Mouse (Mus musculus): ENCODE data around the gene Phactr3.

Gene Phactr3

DNA sequence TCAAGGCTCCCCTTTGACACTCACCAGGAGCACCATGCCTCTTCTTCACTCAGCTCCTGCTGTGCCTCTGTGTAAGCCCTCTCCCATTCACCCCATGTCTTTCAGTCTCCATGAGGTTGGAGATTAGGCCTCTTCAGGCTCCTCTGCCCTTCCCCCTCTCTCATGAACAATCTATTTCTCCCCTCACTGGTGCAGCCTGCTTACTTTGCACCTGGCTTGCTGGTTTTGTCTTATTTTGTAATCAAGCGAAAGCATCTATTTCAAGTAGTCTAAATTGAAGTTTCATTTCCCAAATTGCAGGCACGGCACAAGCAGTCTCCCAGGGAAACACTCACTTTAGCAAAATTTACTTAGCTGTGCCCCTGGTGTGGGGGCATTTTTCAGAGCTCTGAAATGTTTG is 70.2 kb downstream of the Phactr3 start:
- DNase-seq (ENCODE audit: low read depth in 2 of 2, low spot score in 2 of 2): no peak

- no peak for DNase-seq (ENCODE audit: low read depth in 2 of 2, low spot score in 2 of 2)
Measured at GRCm38 (mm10) chr2:178192881-178193280, 74.1 kb downstream of the Phactr3 start.

- DNase-seq (ENCODE audit: low read depth in 2 of 2, low spot score in 2 of 2): no peak
Measured at GRCm38 (mm10) chr2:178193445-178193844, 74.7 kb downstream of the Phactr3 start.

DNA sequence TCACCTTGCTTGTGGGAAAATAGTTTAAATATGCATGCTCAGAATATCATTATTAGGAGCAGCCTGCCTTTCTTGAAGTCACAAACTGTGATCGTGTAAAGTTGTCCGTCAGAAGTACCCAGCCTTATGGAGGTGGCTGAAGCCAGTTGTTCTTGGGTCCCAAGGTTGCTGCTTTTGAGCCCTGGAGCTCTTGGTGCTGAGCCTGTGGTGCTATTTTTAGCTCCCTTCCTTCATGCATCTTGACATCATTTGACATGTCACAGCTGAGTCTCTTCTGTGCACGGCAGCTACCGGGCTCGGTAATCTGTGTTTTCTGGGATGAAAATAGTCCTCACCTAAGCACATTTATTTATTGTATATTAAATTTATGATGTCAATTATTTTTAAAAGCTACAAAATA is 76.1 kb downstream of the Phactr3 start:
- DNase-seq (ENCODE audit: low read depth in 2 of 2, low spot score in 2 of 2): no peak

GRCm38 (mm10) chr2:178196038-178196437 is 77.3 kb downstream of the Phactr3 start:
- DNase-seq (ENCODE audit: low read depth in 2 of 2, low spot score in 2 of 2): no peak

DNA sequence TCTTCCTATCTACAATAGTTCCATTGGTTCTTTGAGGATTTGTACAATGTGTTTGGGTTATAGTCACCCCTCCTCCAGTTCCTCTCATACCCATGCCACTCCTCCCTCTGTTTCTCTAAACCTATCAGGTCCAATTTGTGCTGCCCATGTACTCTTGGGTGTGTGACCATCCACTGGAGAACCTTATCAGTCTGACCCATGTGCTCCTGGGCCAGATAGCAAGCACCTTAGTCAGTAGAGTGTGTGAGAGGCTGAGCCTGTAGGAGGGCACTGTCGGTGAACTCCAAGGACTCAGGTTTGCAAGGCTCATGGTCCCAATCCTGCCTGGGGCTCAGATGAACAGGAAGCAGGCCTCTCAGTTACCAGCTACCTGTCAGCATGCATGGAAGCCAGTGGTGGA is 78.8 kb downstream of the Phactr3 start:
- DNase-seq (ENCODE audit: low read depth in 2 of 2, low spot score in 2 of 2): no peak

- DNase-seq (ENCODE audit: low read depth in 2 of 2, low spot score in 2 of 2): no peak
Measured at GRCm38 (mm10) chr2:178204455-178204854, 85.7 kb downstream of the Phactr3 start.

DNA sequence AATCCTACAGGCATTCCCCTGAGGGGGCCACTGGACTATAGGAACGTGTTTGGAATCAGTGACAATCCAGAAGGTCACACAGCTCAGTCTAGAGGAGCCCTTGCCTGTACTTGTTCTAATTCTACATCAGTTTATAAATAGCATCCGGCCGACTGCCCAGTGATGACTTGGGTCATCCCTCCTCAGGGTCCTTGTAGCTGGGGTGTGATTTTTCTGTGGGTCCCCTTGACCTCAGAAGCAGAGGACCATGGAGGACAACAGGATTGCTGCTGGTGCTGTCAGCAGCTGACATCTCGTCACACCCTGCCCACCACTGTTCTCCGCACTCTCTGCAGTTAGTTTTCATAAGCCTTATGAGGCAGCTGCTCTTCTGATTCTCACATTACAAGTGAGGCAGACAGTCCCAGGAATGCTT is 89.4 kb downstream of the Phactr3 start:
- no peak for DNase-seq (ENCODE audit: low read depth in 2 of 2, low spot score in 2 of 2)

DNA sequence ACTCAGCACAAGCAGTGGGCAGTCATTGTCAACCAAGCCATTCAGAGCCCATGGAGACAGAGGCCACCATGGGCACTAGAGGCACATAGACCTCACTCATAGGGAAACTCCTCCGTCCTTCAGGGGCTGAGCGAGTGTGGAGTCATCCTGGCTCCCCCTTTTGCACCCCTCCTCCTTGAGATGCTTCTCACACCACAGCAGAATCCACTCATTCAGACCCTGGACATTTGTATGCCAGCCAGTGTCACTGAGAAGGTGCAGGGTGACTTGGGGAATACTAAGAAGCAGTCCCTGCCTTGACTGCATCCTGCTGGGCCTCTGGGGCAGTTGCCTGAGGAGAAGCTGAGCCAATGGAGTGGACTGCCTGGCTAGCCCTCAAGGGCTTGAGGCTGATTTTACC is 95.1 kb downstream of the Phactr3 start:
- no peak for DNase-seq (ENCODE audit: low read depth in 2 of 2, low spot score in 2 of 2)

DNA sequence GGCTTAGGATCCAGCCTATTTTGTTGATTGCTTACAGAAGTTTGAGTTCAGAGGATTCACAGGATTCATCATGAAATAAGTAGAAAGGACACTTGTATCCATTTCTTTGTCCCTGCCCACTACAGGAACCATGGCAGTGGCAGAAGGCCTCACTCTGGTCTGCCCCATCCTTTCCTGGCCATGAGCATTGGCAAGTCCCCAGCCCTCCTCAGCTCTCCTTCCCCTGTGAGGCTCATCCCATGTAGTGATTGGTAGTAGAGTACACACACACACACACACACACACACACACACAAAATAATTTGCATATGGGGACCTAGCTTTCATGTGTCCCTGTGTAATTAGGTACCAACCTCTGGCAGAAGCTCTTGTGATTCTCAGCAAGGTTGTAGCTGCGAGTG is 95.8 kb downstream of the Phactr3 start:
- DNase-seq (ENCODE audit: low read depth in 2 of 2, low spot score in 2 of 2): no peak

DNA sequence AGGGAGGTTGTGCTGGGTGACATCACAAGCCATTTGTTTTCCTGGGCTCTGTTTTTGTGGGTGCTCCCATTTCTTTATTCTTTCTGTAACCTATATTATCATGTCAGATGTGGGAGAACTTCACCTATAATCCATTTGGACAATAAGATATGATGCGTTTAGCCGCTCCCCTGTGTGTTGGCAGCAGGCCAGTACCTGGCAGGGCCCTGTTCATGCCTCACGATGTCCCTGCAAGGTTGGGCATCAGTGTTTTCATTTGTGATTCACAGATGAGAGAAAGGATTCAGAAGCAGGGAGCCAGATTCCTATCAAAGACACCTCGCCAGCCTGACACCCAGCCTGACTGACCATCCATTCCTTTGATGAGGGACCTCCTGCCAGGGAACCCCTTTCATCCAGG is 99.7 kb downstream of the Phactr3 start:
- no peak for DNase-seq (ENCODE audit: low read depth in 2 of 2, low spot score in 2 of 2)

DNA sequence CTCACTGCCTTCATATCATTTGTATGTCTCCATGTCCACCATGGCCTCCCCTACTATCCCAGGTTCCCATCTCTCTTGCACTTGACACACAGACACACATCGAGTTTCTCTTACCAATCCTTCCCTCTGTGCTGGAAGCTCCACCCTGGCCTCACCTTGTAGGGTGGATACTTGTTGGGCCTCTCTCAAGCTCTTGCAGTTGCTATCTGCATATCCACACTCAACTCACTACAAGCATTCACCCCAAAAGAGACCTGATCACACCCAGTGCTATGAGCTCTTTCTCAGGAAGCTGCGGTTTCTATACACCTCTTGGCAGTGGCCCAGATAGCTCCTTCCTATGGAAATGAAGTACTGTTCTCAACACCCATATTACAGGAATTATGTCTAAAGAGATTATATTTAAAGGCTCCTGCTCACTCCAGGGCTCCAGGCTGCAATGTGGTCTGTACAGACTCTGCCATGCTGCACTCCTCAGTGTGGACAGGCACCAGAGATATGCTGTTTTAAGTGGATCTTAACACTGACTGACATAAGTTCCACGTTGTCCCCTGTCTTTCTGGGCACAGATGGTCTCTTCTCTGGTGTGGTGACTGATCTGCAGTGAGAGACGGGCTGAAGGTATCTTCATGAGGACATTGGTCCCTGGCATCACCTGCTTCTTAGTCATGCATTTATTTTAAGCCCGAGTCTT is 100.8 kb downstream of the Phactr3 start:
- no peak for DNase-seq (ENCODE audit: low read depth in 2 of 2, low spot score in 2 of 2)

GRCm38 (mm10) chr2:178220148-178220717 is 101.5 kb downstream of the Phactr3 start:
- DNase-seq (ENCODE audit: low read depth in 2 of 2, low spot score in 2 of 2): no peak

DNA sequence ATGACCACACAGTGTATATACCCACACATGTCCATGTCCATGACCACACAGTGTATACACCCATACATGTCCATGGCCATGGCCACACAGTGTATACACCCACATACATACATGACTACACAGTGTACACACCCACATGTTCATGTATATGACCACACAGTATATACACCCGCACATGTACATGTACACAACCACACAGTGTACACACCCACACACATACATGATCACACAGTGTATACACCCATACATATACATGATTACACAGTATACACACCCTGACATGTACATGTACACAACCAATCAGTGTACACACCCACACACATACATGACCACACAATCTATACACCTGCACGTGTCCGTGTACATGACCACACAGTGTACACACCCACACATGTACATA is 102.2 kb downstream of the Phactr3 start:
- no peak for DNase-seq (ENCODE audit: low read depth in 2 of 2, low spot score in 2 of 2)

- DNase-seq (ENCODE audit: low read depth in 2 of 2, low spot score in 2 of 2): no peak
Measured at GRCm38 (mm10) chr2:178229231-178229630, 110.5 kb downstream of the Phactr3 start.

DNA sequence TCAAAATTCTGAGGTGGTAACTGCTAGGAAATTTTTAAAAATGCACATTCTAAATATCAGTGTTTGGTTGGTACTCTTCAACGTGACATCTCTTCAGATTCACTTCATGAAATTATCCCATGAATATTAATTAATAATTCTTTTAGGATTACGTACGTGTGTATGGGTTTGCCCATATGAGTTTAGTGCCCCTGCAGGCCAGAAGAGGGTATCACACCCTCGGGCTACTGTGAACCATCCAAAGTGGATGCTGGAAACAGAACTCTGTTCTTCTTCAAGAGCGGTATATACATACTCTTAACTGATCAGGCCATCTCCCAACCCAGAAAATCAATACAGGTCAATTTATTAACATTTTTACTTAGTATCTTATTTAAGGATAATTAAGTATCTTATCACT is 114.7 kb downstream of the Phactr3 start:
- no peak for DNase-seq (ENCODE audit: low read depth in 2 of 2, low spot score in 2 of 2)

GRCm38 (mm10) chr2:178237056-178237455 is 118.3 kb downstream of the Phactr3 start:
- DNase-seq (ENCODE audit: low read depth in 2 of 2, low spot score in 2 of 2): no peak

- DNase-seq (ENCODE audit: low read depth in 2 of 2, low spot score in 2 of 2): no peak
Measured at GRCm38 (mm10) chr2:178238503-178238902, 119.7 kb downstream of the Phactr3 start.

GRCm38 (mm10) chr2:178240886-178241285 is 122.1 kb downstream of the Phactr3 start:
- DNase-seq (ENCODE audit: low read depth in 2 of 2, low spot score in 2 of 2): no peak

DNA sequence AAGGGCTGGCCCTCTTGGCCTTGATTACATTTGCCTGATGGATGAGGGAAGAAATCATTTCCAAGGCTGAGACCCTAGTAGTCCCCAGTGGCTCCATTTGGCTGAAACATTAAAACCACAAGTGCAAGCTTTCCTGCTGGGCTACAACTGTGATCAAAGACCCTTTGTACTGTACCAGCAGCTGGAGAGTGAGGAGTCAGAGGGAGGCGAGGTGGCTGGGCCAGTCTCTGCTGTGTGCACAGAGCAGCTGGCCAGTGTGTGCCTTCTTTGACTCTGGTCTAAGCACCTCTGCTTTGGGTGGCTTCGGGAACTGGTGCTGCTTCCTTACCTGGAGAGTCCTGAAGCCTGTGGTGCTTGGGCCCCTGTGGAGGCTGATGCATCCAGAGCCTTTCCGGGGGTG is 122.6 kb downstream of the Phactr3 start:
- no peak for DNase-seq (ENCODE audit: low read depth in 2 of 2, low spot score in 2 of 2)

DNA sequence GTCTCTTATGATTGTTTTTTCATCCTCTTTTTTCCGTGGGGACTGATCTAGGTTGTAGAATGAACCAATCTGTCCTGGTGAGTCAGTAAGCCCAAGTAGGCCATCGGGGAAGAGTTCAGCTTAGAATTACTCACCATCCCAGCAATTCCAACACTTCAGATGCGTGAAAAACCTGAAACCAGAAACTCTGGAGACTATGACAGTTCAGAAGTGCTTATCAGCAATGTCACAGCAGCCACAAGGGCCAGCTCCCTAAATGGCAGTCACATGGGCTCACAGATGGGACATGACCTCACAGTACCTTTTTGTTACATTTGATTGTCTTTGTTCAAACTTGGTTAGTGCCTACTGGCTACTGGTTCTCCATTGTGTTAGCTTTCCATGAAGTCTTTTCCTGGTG is 124.2 kb downstream of the Phactr3 start:
- no peak for DNase-seq (ENCODE audit: low read depth in 2 of 2, low spot score in 2 of 2)

DNA sequence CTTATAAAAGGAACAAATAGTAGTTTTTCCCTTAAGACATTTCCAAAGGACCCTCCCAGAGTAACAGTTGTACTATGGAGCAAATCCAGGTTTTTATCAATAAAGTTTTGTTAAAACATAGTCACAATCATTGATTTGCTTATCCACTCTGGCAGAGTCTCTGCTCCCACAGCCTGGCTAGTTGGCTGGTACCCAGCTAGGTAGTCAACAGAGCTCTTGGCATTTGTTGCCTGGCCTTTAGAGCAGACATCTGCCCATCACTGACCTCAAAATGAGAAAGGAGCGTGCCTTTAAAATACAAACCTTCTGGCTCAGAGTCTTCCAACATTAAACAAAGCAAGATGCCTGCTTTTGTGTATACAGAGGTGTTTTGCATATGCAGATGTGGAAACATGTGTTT is 126.1 kb downstream of the Phactr3 start:
- DNase-seq (ENCODE audit: low read depth in 2 of 2, low spot score in 2 of 2): no peak

DNA sequence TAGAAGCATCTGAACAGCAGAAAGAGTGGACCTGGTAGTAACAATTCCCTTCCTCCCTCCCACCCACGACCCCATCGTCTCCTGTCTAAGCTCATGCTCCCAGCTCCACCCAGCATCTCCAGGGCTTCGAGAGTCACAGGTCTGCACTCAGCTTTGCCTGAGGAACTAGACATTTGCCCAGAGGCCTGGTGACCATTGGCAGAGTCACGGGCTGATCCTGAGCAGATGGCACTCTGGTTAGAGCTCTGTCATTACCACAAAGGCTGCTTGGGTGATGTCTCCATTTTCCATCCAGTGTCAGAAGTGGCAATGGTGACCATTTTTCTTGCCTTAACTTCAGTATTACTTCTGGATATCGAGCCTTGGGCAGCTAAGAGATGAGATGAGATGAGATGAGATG is 127.1 kb downstream of the Phactr3 start:
- no peak for DNase-seq (ENCODE audit: low read depth in 2 of 2, low spot score in 2 of 2)
